Mouse (Mus musculus): ENCODE results near the gene Olfr620.

Olfr620 gene

GRCm38 (mm10) chr7:103612434-103612833, at the start of gene Olfr620:
Gene Olfr620 (minus strand): TSS chr7:103612534.
- DNase-seq (ENCODE audit: low spot score): no peak

- no peak for DNase-seq (ENCODE audit: low spot score)
These were observed 31.7 kb upstream of the Olfr620 start for GRCm38 (mm10) chr7:103644070-103644469.

- DNase-seq (ENCODE audit: low spot score): no peak
These were observed 30.3 kb upstream of the Olfr620 start, which contains the start of gene Olfr622 for GRCm38 (mm10) chr7:103642602-103643001. Gene Olfr622 (minus strand): TSS chr7:103642702.

DNA sequence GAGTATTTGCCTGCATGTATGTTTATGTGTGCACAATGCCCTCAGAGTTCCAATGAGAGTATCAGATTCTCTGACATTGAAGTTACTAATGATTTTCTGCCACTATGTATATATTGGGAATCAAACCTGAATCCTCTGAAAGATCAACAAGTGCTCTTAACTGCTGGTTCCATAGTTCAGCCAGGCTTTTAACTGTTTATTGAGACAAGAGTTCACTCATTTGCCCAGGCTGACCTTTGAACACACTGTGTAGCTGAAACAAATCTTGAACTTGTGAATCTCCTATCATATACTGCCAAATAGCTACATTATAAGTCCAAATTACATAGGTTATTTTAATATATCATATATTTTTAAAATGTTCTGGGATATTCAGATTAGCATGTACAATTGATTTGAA, 24.5 kb upstream of the Olfr620 start:
- no peak for DNase-seq (ENCODE audit: low spot score)

GRCm38 (mm10) chr7:103607425-103607824, 4.9 kb downstream of the Olfr620 start:
- DNase-seq (ENCODE audit: low spot score): no peak

DNA sequence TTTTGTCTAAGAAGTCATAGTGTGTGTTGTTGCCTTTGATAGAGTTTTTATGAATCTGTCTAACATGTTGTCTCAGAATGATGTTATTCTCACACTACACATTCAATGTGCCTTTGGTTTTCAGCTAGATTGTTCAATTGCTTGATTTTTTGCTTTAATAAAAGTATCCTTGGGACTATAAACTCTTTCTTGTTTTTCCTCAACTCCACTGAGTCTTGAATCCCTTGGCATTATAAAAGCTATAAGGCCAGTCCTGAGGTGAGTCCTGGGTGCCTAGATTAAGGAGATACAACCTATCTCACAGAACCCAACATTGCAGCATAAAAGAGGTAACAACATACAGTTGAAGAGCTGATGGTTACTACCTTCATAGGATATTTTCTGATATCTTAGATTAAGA, 12.1 kb downstream of the Olfr620 start, which contains the start of gene Olfr619:
Gene Olfr619 (plus strand): TSS at position 301 of the 400 bp plus-strand sequence.
- no peak for DNase-seq (ENCODE audit: low spot score)

GRCm38 (mm10) chr7:103589803-103590202, 22.5 kb downstream of the Olfr620 start, which contains the start of gene Olfr618:
Gene Olfr618 (plus strand): TSS chr7:103590103.
- DNase-seq (ENCODE audit: low spot score): no peak

DNA sequence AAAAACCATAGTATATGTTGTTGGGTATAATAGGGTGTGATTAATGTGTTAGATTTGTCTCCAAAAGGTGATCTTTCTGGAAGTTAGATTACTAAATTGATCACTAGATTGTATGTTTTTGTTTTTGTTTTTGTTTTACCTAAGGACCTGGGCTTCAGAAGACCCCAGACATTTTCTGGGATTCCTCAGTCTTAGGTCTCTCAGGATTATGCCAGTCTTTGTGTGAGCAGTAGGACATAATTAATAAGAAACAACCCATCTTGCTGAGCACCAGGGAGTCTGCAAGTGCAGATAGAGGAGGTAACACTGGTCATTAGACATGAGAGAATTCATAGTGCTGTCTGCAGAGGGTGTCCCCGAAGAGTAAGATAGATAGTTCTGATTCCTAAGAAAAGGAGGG, 39.6 kb downstream of the Olfr620 start, which contains the start of gene Olfr617:
Gene Olfr617 (plus strand): TSS at position 301 of the 400 bp plus-strand sequence.
- DNase-seq (ENCODE audit: low spot score): no peak

DNA sequence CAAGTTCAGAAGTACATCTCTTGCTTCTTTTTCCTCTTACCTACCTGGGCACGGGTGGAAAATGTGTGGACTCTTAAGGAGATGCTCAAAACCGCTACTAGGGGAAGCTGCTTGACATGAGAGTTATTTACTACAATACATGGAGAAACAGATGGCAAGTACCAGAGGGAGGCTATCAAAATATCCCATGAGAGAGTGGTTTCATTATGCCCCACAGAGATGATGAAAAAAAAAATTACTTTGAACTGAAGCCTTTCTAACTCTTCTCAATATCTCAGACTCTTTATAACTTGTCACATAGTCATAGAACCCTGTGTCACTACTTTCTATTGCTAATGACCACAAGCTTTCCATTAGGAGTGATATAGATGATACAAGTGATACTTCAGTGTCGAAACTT, 43.3 kb downstream of the Olfr620 start, which contains the start of gene Olfr616:
Gene Olfr616 (minus strand): TSS at position 101 of the 400 bp plus-strand sequence.
- no peak for DNase-seq (ENCODE audit: low spot score)

GRCm38 (mm10) chr7:103555779-103556178, 56.6 kb downstream of the Olfr620 start, which contains the start of gene Olfr615:
Gene Olfr615 (plus strand): TSS chr7:103556079.
- DNase-seq (ENCODE audit: low spot score): no peak

Data from c-Kit-positive CD71-positive TER-119-positive erythroid progenitor cells, embryonic 14.5 days (primary cell).